In the genomic region with DNA sequence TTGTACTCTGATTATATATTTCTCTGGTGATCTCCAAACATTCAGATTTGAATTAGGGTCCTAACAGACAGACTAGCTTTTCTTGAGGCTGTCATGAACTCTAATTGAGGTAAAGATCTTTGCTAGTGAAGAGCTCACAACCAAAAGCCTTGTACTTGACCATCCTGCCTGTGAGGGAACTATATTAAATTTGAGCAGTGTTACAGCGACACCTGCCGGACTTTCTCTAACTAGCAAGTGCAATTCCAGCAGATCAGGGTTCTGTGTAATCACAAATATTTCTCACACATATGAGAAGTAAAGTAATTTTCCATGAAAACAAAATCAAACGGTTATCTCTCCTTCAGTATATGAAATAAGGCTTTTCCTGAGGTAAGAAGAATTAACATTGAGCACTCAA, we compare ENCODE assay signal across 8 mouse cellular contexts.
DNase-seq lines count a peak whose midpoint lies in the region; ATAC-seq and TF ChIP-seq lines count a peak whose summit lies in the region.

No protein-coding gene starts in this region.

- no peak for TF ChIP-seq POLR2A in brain, embryonic 14.5 days (IDR thresholded peaks at IDR 0.05; ENCODE audit: borderline replicate concordance, extremely low read depth, insufficient read depth, insufficient read length, poor library complexity, severe bottlenecking)
- TF ChIP-seq POLR2A in limb, embryonic 14.5 days (IDR thresholded peaks at IDR 0.05; ENCODE audit: borderline replicate concordance, extremely low read depth, insufficient read depth, insufficient read length): no peak

- H3K36me3 ChIP-seq in midbrain, embryonic 10.5 days: no peaks in the 10 kb centered on the region
- no peaks in the 10 kb centered on the region for H3K36me3 ChIP-seq in midbrain, embryonic 16.5 days (ENCODE audit: control insufficient read depth, insufficient read depth, low read length)
- H3K36me3 ChIP-seq in forebrain, postnatal 0 days (ENCODE audit: insufficient read depth): no peaks in the 10 kb centered on the region
- no peaks in the 10 kb centered on the region for H3K36me3 ChIP-seq in limb, embryonic 14.5 days (ENCODE audit: control insufficient read depth, insufficient read depth, low read length)

- no peaks in the 10 kb centered on the region for H3K9me3 ChIP-seq in midbrain, embryonic 10.5 days (replicated peaks)
- no peaks in the 10 kb centered on the region for H3K9me3 ChIP-seq in midbrain, embryonic 16.5 days (replicated peaks; ENCODE audit: control insufficient read depth, low read length, poor library complexity, severe bottlenecking)
- no peaks in the 10 kb centered on the region for H3K9me3 ChIP-seq in forebrain, postnatal 0 days (ENCODE audit: low read length)
- no peaks in the 10 kb centered on the region for H3K9me3 ChIP-seq in limb, embryonic 14.5 days (ENCODE audit: control insufficient read depth, low read length)

- H3K4me2 ChIP-seq in midbrain, embryonic 16.5 days (ENCODE audit: low read length): no peak overlapping the region
- no peak overlapping the region for H3K4me2 ChIP-seq in forebrain, postnatal 0 days (ENCODE audit: low read depth)
- no peak overlapping the region for H3K4me2 ChIP-seq in limb, embryonic 14.5 days (replicated peaks; ENCODE audit: low read depth, low read length, severe bottlenecking)

- no peak overlapping the region for H3K4me3 ChIP-seq in midbrain, embryonic 10.5 days
- H3K4me3 ChIP-seq in midbrain, embryonic 16.5 days (ENCODE audit: low read depth, low read length): no peak overlapping the region
- no peak overlapping the region for H3K4me3 ChIP-seq in forebrain, postnatal 0 days (ENCODE audit: low read depth, low read length)
- H3K4me3 ChIP-seq in limb, embryonic 14.5 days (replicated peaks; ENCODE audit: low read length): no peak overlapping the region

- H3K27ac ChIP-seq in midbrain, embryonic 10.5 days (replicated peaks): no peak overlapping the region
- H3K27ac ChIP-seq in midbrain, embryonic 16.5 days (ENCODE audit: low read length): no peak overlapping the region
- no peak overlapping the region for H3K27ac ChIP-seq in forebrain, postnatal 0 days (ENCODE audit: low read depth, low read length)
- H3K27ac ChIP-seq in limb, embryonic 14.5 days (replicated peaks; ENCODE audit: low read depth, low read length): no peak overlapping the region

- H3K27me3 ChIP-seq in midbrain, embryonic 10.5 days (ENCODE audit: low read depth, poor library complexity, severe bottlenecking): no peaks in the 10 kb centered on the region
- H3K27me3 ChIP-seq in midbrain, embryonic 16.5 days (ENCODE audit: control insufficient read depth, insufficient read depth, low read depth, low read length): no peaks in the 10 kb centered on the region
- no peaks in the 10 kb centered on the region for H3K27me3 ChIP-seq in forebrain, postnatal 0 days (ENCODE audit: insufficient read depth, low read length)
- no peaks in the 10 kb centered on the region for H3K27me3 ChIP-seq in limb, embryonic 14.5 days (ENCODE audit: control insufficient read depth, insufficient read depth, low read length)

- peak; percentile 78 for TF ChIP-seq CTCF in brain, embryonic 14.5 days (IDR thresholded peaks at IDR 0.05; ENCODE audit: borderline replicate concordance, extremely low read depth, insufficient read depth, insufficient read length)
- peak; percentile 85 for TF ChIP-seq CTCF in forebrain, postnatal 0 days (IDR thresholded peaks at IDR 0.05; ENCODE audit: low read depth)

- no peak overlapping the region for H3K9ac ChIP-seq in midbrain, embryonic 16.5 days (ENCODE audit: low read depth, low read length)
- H3K9ac ChIP-seq in forebrain, postnatal 0 days: no peak overlapping the region
- no peak overlapping the region for H3K9ac ChIP-seq in limb, embryonic 14.5 days (ENCODE audit: low read depth, low read length, severe bottlenecking)

- ATAC-seq in midbrain, embryonic 16.5 days: no peak
- ATAC-seq in forebrain, postnatal 0 days: peak; percentile 42; the same call in 1 of the 2 replicates
- no peak for ATAC-seq in limb, embryonic 14.5 days (ENCODE audit: low FRiP score, low read depth)

- peak; percentile 68 for DNase-seq in midbrain, embryonic 10.5 days (ENCODE audit: low spot score)
- DNase-seq in brain, embryonic 14.5 days (ENCODE audit: low read depth): peak; percentile 86
- DNase-seq in forebrain, postnatal 0 days: peak; percentile 86
- DNase-seq in kidney, adult 9 months: peak; percentile 80
- peak; percentile 67 for DNase-seq in limb, embryonic 14.5 days (ENCODE audit: low spot score)
- peak; percentile 58 for DNase-seq in ovary, postnatal 14 days (ENCODE audit: low spot score)
- DNase-seq in thymus, postnatal 36 days: peak; percentile 66 to 74

- 2% methylated on average over 3 of the region's 3 CpGs for WGBS in midbrain, embryonic 10.5 days
- WGBS in midbrain, embryonic 16.5 days: under 1% methylated on average over 3 of the region's 3 CpGs
- 3% methylated on average over 3 of the region's 3 CpGs for WGBS in forebrain, postnatal 0 days
- WGBS in limb, embryonic 14.5 days: under 1% methylated on average over 3 of the region's 3 CpGs

- H3K4me1 ChIP-seq in midbrain, embryonic 10.5 days: no peaks in the 10 kb centered on the region
- no peaks in the 10 kb centered on the region for H3K4me1 ChIP-seq in midbrain, embryonic 16.5 days (ENCODE audit: control insufficient read depth, insufficient read depth, low read length)
- no peaks in the 10 kb centered on the region for H3K4me1 ChIP-seq in forebrain, postnatal 0 days (ENCODE audit: insufficient read depth)
- H3K4me1 ChIP-seq in limb, embryonic 14.5 days (ENCODE audit: control insufficient read depth, insufficient read depth, low read length): no peaks in the 10 kb centered on the region
